In the genomic region with DNA sequence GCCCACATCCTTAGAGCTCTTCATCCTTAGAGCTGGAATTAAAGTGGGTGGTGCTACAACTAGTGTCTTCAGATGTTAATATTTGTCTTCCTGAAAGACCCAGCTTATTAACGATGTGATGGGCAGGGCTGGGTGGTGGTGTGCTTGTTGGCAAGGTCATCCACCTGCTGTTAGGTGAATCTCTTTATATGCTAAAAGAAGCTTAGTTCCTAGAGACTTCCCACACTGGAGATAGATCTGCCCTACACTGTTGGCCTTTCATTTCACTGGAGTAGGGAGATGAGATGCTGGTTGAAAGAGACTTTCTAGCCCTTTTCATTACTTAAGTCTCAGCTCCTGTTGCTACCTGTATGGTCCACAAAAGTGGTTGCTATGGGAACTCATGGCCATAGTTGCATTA, we compare ENCODE assay signal across 8 mouse cellular contexts. TPM values are rescaled to one million over a fixed set of nuclear protein-coding genes. Genes with fewer than 3 reads are reported as not detected.
DNase-seq lines count a peak whose midpoint lies in the region; ATAC-seq and TF ChIP-seq lines count a peak whose summit lies in the region.

No protein-coding gene starts in this region.

- peaks cover 6% of the 10 kb centered on the region; the same call in 1 of the 2 replicates for H3K79me2 ChIP-seq in heart, adult 2 months (replicated peaks; ENCODE audit: control insufficient read depth, insufficient read depth, low read length)

- intact Hi-C loops in left cerebral cortex, adult 2 months (cut with DNase I), result no loop called here
- intact Hi-C loops in left cerebral cortex, postnatal 4 days (cut with DNase I), result loop anchor here (5.0 kb wide), 1 partner anchor 44 kb away; no protein-coding TSS in a partner anchor
- intact Hi-C loops in heart, adult 2 months (cut with DNase I), result loop anchor here (10.0 kb wide), 1 partner anchor 231 kb away; no protein-coding TSS in a partner anchor

- peak overlapping the region; percentile 97 for H3K9ac ChIP-seq in embryonic facial prominence, embryonic 13.5 days
- H3K9ac ChIP-seq in intestine, embryonic 16.5 days (ENCODE audit: low read depth, low read length), result peak overlapping the region; percentile 91
- H3K9ac ChIP-seq in neural tube, embryonic 12.5 days, result peak overlapping the region; percentile 93
- H3K9ac ChIP-seq in heart, adult 2 months (ENCODE audit: low read depth, low read length), result no peak overlapping the region

- WGBS in embryonic facial prominence, embryonic 13.5 days, result 14% methylated on average over 1 of the region's 1 CpGs
- 9% methylated on average over 1 of the region's 1 CpGs for WGBS in intestine, embryonic 16.5 days
- WGBS in neural tube, embryonic 12.5 days, result 13% methylated on average over 1 of the region's 1 CpGs
- 12% methylated on average over 1 of the region's 1 CpGs for WGBS in heart, adult 2 months

- H3K9me3 ChIP-seq in embryonic facial prominence, embryonic 13.5 days, result peaks cover 6% of the 10 kb centered on the region; the same call in 1 of the 2 replicates
- H3K9me3 ChIP-seq in intestine, embryonic 16.5 days (ENCODE audit: control insufficient read depth, low read length), result no peaks in the 10 kb centered on the region
- no peaks in the 10 kb centered on the region for H3K9me3 ChIP-seq in neural tube, embryonic 12.5 days

- H3K4me2 ChIP-seq in embryonic facial prominence, embryonic 13.5 days, result peak overlapping the region; percentile 97
- peak overlapping the region; percentile 72 for H3K4me2 ChIP-seq in intestine, embryonic 16.5 days (ENCODE audit: low read depth, low read length)
- H3K4me2 ChIP-seq in neural tube, embryonic 12.5 days (replicated peaks), result peak overlapping the region; percentile 96

- no peak for TF ChIP-seq EP300 in heart, adult 2 months (IDR thresholded peaks at IDR 0.05; ENCODE audit: insufficient read depth, low read depth, low read length)

- H3K4me1 ChIP-seq in embryonic facial prominence, embryonic 13.5 days, result peaks cover 29% of the 10 kb centered on the region
- H3K4me1 ChIP-seq in intestine, embryonic 16.5 days (ENCODE audit: control insufficient read depth, insufficient read depth, low read length), result peaks cover 23% of the 10 kb centered on the region
- H3K4me1 ChIP-seq in neural tube, embryonic 12.5 days, result peaks cover 26% of the 10 kb centered on the region
- peaks cover 10% of the 10 kb centered on the region for H3K4me1 ChIP-seq in heart, adult 2 months (ENCODE audit: control insufficient read depth, insufficient read depth, low read length)

- peak overlapping the region; percentile 68; the same call in 1 of the 2 replicates for H3K4me3 ChIP-seq in left cerebral cortex, adult 2 months
- H3K4me3 ChIP-seq in embryonic facial prominence, embryonic 13.5 days, result peak overlapping the region; percentile 85
- H3K4me3 ChIP-seq in intestine, embryonic 16.5 days (ENCODE audit: low read length), result peak overlapping the region; percentile 90
- H3K4me3 ChIP-seq in neural tube, embryonic 12.5 days, result peak overlapping the region; percentile 95; the same call in 1 of the 2 replicates
- no peak overlapping the region for H3K4me3 ChIP-seq in heart, adult 2 months

- no peak for TF ChIP-seq CTCF in left cerebral cortex, adult 2 months (IDR thresholded peaks at IDR 0.05)
- no peak for TF ChIP-seq CTCF in heart, adult 2 months (IDR thresholded peaks at IDR 0.05)

- peaks cover 33% of the 10 kb centered on the region for H3K36me3 ChIP-seq in embryonic facial prominence, embryonic 13.5 days
- H3K36me3 ChIP-seq in intestine, embryonic 16.5 days (ENCODE audit: control insufficient read depth, insufficient read depth, low read length), result peaks cover 19% of the 10 kb centered on the region
- H3K36me3 ChIP-seq in neural tube, embryonic 12.5 days, result peaks cover 26% of the 10 kb centered on the region
- 0 out of 2 replicates have a peak, but pooled peaks cover 1% of the 10 kb centered on the region for H3K36me3 ChIP-seq in heart, adult 2 months (ENCODE audit: control insufficient read depth, insufficient read depth, low read length)

- DNase-seq in left cerebral cortex, adult 2 months (ENCODE audit: extremely low spot score in 1 of 2, low spot score in 2 of 2), result no peak
- DNase-seq in left cerebral cortex, postnatal 4 days, result no peak
- DNase-seq in gastrocnemius, postnatal 10 days, result no peak
- no peak for DNase-seq in frontal cortex, postnatal 14 days (ENCODE audit: low spot score in 2 of 2)
- no peak for DNase-seq in heart, adult 2 months

- TF ChIP-seq POLR2A in heart, adult 2 months (IDR thresholded peaks at IDR 0.05; ENCODE audit: insufficient read depth, low read depth, low read length), result no peak

- no peak for ATAC-seq in embryonic facial prominence, embryonic 13.5 days (ENCODE audit: insufficient number of reproducible peaks, insufficient read depth, low FRiP score, low TSS enrichment, low read depth)
- no peak for ATAC-seq in intestine, embryonic 16.5 days
- ATAC-seq in neural tube, embryonic 12.5 days (ENCODE audit: low FRiP score, low read depth), result no peak

- no peak overlapping the region for H3K27ac ChIP-seq in left cerebral cortex, adult 2 months
- H3K27ac ChIP-seq in embryonic facial prominence, embryonic 13.5 days, result no peak overlapping the region
- H3K27ac ChIP-seq in intestine, embryonic 16.5 days (ENCODE audit: low read length), result no peak overlapping the region
- H3K27ac ChIP-seq in neural tube, embryonic 12.5 days, result no peak overlapping the region
- no peak overlapping the region for H3K27ac ChIP-seq in heart, adult 2 months

- H3K27me3 ChIP-seq in embryonic facial prominence, embryonic 13.5 days, result no peaks in the 10 kb centered on the region
- no peaks in the 10 kb centered on the region for H3K27me3 ChIP-seq in intestine, embryonic 16.5 days (replicated peaks; ENCODE audit: control insufficient read depth, insufficient read depth, low read length)
- H3K27me3 ChIP-seq in neural tube, embryonic 12.5 days (replicated peaks), result no peaks in the 10 kb centered on the region
- H3K27me3 ChIP-seq in heart, adult 2 months (ENCODE audit: control insufficient read depth, insufficient read depth, low read length), result no peaks in the 10 kb centered on the region

RNA-seq across cellular contexts. Expression of a gene that starts 1.3 kb away (rescaled TPM):
- total RNA-seq in left cerebral cortex, adult 2 months (2021), result 10 to 100 TPM; 26.7 to 27.2 TPM
- total RNA-seq in left cerebral cortex, postnatal 4 days (2021), result 10 to 100 TPM; 52.5 to 52.8 TPM
- 57.4 and 57.9 TPM in 2 replicates for polyA plus RNA-seq in embryonic facial prominence, embryonic 13.5 days (2015; fragmentation: Nextera tagmentation; extraction: Ambion mirVana)
- 40.0 and 44.8 TPM in 2 replicates for polyA plus RNA-seq in intestine, embryonic 16.5 days (2015; fragmentation: Nextera tagmentation; extraction: Ambion mirVana)
- 51.3 and 51.8 TPM in 2 replicates for polyA plus RNA-seq in neural tube, embryonic 12.5 days (2016; fragmentation: Nextera tagmentation; extraction: Ambion mirVana)
- total RNA-seq in gastrocnemius, postnatal 10 days (2021), result 10 to 100 TPM; 27.4 to 27.8 TPM
- 10 to 100 TPM; 24.0 to 24.8 TPM for total RNA-seq in heart, adult 2 months (2021)
- polyA plus RNA-seq in heart, adult 2 months (2012; rRNA removed), result 18.6 and 27.4 TPM in 2 replicates

RNA-seq across cellular contexts. Expression of a gene that starts 8.8 kb away (rescaled TPM):
- total RNA-seq in left cerebral cortex, adult 2 months (2021), result 10 to 100 TPM; 43.6 to 52.2 TPM
- 100 to 1,000 TPM; 119 to 123 TPM for total RNA-seq in left cerebral cortex, postnatal 4 days (2021)
- 116 and 138 TPM in 2 replicates for polyA plus RNA-seq in embryonic facial prominence, embryonic 13.5 days (2015; fragmentation: Nextera tagmentation; extraction: Ambion mirVana)
- polyA plus RNA-seq in intestine, embryonic 16.5 days (2015; fragmentation: Nextera tagmentation; extraction: Ambion mirVana), result 82.5 and 85.9 TPM in 2 replicates
- 139 TPM in 2 replicates for polyA plus RNA-seq in neural tube, embryonic 12.5 days (2016; fragmentation: Nextera tagmentation; extraction: Ambion mirVana)
- total RNA-seq in gastrocnemius, postnatal 10 days (2021), result 10 to 100 TPM; 52.3 to 53.6 TPM
- total RNA-seq in heart, adult 2 months (2021), result 10 to 100 TPM; 27.0 to 28.7 TPM
- 12.5 and 13.1 TPM in 2 replicates for polyA plus RNA-seq in heart, adult 2 months (2012; rRNA removed)
